Mouse (Mus musculus) brain, embryonic 18.5 days (tissue): Measurements from ENCODE around the gene Col6a1.
"Not testable (repeated sequence)": the region's sequence is repeated elsewhere in the genome, so short reads cannot be mapped to it uniquely, and the experiment has no call there.

Experiments used
- DNase-seq: peaks from one replicate; pipeline ENCODE4 v3.0.0-alpha.2; 2012; ENCODE audit warnings: low read depth, low spot score

Col6a1 gene

DNA sequence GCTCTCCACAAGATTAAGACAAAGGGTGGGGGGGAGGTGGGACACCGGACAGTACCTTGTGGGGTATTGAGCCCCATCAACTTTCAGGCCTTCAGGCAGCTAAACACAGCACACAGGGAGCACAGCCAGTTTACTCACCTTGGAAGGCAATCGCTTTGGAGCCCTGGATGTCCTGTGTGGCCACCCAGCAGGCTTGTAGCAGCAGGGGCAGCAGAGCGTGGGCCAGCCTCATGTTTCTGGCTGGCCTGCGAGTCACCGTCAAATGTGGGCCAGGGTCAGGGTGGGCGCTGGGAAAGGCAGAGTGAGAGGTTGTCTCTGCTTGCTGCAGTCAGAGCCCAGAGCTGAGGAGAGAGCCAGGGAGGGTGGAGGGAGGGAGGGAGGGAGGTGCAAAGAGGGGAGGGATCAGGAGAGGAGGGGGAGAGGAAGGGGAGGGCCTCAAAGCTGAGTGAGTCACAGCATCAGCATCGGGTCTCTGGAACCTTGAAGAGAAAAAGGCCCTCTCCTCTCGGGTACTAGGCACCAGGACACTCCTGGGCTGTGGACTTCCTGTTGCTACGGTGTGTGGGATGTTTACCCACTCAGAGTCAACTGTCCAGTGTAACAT, at the start of gene Col6a1:
TSS of gene Col6a1 (minus strand) at position 487 of the 604 bp plus-strand sequence.
- no peak for DNase-seq

DNA sequence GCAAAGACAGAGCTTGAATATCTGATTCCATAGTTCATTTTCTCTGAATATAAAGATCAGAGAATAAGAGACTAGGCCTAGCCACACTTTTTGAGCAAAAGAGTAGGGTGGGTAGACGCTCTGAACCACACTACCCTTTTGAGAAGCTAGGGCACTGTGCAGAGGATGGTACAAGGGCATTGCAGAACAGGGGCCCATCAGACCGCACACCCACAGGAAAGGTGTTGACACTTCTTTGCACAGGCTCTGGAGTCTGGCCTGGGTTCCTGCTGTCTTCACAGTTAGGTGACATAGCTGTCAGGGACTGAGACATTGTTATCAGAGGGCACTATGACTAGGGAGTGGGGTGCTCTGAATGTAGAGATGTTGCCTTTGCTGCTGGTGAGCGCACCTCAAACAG, 45.7 kb upstream of the Col6a1 start:
- no peak for DNase-seq

DNA sequence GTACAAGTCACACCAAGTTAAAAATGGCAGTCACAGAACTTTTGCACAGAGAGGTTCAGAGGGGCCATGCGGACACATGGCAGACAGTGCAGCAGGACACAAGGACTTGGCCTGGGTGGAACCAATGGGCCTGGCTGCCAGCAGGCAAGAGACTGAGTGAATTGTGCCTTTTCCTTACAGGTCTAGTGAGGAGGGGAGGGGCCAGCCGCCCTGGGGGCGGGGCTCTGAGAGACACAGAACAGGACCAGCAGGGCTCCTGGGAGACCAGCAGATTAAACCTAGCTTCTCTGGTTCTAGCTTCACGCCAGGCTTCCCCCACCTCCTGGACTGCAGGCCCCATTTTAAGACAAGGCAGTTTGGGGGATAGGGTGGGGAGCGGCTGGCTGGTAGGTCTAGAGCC, 45.1 kb upstream of the Col6a1 start:
- no peak for DNase-seq

DNA sequence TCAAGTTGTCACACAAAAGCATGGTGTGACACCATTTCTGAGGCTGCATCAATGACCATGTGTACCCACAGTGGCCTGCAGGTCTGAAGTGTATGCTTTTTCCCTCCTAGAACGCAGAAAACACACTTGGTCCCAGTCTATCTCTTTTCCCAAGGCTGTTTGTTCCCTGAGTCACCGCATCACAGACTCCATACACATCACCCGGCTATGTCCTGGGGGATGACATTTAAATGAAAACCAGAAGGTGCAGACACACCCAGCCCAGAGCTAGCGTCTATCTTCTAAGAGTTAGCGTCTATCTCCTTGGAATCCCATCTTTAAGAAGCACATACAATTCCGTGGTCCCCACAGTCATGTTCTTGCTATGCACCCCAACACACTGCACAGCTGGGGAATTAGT, 43.6 kb upstream of the Col6a1 start:
- no peak for DNase-seq

DNA sequence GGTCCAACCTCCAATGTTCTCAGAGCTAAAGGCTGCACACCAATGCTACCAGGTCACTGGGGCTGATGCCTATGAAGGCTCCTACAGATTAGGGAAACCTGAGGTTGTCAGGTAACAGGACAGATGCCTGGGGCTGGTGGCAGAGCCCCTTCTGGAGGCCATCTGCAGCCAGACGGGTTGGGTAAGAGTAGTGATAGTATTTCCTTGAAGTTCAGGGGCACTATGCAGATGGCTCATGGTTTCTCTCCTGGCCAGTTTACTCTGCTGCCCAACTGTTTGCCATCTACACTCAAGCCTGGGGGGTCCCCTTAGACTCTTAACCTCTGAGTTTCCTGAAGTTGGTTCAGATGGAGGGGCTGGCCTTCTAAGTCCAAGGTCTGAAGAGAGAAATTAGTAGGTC, 40.2 kb upstream of the Col6a1 start:
- no peak for DNase-seq

DNA sequence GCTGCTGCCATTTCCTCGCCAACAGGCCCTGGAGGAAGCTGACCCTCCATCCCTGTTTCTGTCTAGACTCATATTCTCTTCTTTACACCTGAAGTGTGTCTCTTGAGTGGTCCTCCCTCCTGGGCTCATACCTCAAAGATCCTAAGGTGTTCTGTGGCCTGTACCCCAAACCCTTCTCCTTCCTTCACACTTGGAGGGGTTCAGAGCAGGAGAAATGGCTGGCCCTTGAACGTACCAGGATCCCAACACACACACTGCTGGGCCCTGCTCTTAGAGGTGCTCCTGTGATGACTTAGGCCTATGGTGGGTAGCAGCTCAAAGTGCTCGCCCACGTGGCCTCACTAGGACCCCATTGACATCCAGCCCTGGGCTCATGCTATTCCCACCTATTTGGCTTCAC, 39.0 kb upstream of the Col6a1 start:
- DNase-seq = no peak

DNA sequence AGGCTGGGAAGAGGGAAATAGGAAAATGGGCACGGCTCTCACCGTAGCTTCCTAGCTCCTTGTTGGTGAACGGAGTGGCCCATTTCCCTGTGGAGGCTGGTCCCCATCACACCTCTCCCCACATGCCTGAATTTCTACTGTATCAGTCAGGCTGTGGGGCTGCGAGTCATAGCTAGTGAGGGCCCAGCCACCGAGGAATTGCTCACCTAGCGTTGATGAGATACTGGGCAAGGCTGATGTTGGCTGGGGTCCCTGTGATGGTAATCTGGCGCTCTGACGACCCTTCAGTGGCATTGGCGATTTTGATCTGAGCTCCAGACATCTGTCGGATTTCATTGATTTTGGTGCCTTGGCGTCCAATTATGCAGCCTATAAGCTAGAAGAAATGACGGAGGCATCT, 37.0 kb upstream of the Col6a1 start:
- no peak for DNase-seq

DNA sequence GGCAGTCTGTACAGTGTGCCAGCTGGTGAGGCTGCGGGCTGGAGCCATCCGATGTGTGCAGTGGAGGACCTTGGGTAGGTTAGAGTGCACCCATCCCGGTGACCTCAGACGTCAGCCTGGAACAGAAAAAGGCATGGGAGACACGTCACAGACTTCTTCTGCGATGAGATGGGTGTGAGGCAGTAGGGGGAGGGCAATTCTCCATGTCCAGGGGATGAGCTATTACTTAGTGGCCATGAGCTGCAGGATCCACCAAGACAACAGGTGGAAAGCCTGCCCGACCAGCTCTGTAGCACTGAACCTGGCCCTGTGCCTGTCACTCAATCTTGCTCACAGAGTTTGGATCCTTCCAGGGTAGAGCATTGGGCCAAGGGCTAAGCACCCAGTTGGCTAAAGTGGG, 36.4 kb upstream of the Col6a1 start:
- no peak for DNase-seq

DNA sequence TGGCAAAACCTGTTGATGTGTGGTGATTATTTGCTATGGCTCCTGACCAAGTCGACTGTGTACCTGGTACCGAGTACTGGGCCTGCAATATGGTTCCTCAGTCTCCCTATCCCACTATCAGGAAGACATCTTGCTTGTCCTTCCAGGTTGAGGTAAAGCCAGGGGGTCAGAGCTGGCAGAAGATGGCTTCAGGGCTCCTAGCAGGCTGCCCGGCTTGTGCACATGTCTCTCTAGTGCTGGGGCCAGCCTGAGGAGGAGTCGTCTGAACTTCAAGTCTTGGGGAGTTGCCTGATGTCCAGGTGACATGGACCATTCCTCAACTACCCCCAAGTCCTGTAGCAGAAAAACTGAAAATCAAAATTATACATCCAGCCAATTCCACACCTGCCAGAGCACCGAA, 33.9 kb upstream of the Col6a1 start:
- no peak for DNase-seq

DNA sequence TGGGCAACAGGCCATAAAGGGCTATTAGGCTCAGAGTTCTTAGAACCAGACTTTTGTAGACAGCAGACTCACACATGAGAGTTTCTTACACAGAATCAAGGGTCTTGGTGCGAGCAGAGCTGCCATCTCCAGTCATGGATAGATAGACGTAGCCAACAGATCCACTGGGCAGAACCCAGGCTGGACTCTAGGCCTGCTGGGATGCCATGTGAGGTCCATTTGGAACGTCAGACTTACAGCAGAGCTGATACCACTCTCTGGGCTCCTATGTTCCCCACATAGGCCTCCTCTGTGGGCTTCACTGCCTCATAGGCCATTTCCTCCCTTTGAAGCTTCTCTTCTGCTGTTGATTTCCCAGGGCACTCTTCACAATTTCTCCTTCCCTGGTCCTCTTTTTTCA, 27.7 kb upstream of the Col6a1 start:
- no peak for DNase-seq

DNA sequence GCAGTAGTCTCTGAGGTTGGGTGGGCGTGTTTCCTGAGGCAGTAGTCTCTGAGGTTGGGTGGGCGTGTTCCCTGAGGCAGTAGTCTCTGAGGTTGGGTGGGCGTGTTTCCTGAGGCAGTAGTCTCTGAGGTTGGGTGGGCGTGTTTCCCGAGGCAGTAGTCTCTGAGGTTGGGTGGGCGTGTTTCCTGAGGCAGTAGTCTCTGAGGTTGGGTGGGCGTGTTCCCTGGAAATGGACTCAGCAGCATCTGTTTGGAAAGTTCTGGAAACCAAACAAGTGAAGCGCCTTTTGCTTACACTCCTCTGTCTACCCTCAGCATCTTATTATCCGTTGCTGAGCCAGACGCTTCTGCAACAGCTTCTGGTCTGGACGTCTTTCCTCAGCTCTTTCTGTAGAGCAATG, 18.3 kb upstream of the Col6a1 start:
- not testable (repeated sequence) for DNase-seq

DNA sequence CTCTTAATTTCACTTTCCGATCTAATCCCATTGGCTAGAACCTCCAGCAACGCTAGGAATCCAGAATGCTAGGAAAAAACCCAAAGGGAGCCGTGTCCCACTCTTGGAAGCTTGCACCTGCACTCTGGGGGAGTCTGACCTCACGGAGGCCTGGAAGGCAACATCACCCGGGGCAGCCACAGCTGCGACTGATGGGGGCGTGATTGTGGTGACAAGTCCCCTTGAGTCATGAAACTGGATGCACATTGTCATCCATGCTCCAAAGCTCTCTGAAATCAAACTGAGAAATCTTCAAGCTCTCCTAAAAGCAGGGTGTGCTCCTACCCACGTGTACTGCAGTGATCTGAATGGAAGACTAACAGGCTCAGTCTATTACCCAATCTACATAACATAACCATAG, 10.8 kb upstream of the Col6a1 start:
- DNase-seq = no peak

DNA sequence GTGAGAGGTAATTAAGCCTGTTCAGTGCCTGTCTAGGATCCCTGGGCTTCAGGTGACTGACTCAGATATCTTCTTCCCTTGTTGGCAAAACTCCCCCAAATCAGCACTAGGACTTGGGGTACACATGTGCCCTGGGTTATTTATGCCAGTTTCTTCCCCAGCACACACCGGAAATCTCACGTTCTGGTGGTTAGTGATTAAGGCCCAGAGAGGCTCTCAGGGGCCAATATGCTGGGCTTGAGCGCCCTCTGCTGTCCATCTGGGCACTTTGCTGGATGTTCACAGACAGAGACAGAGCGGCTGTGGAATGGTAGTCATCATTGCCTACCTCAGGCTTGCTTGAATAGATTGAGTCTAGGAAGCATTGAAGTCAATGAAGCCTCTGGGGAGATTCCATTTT, 9.0 kb upstream of the Col6a1 start:
- DNase-seq = peak; percentile 20

DNA sequence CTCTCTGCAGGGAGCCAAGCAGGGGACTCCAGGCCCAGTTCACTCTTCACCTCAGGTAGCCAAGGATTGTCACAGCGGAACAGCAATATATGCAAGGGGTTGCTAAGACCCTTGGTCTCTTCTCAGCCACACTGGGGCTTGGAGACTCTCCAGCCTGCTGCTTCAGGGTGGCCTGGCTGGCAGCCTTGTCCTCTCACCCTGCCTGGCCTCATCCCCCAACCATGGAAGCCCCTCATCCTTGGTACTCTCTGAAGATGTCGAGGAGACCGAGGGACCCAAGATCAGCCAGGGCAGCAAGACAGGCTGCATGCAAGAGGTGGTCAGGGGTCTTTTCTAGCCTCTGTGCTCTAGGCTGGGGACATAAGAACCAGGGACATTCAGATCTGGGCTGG, 7.7 kb upstream of the Col6a1 start:
- no peak for DNase-seq

DNA sequence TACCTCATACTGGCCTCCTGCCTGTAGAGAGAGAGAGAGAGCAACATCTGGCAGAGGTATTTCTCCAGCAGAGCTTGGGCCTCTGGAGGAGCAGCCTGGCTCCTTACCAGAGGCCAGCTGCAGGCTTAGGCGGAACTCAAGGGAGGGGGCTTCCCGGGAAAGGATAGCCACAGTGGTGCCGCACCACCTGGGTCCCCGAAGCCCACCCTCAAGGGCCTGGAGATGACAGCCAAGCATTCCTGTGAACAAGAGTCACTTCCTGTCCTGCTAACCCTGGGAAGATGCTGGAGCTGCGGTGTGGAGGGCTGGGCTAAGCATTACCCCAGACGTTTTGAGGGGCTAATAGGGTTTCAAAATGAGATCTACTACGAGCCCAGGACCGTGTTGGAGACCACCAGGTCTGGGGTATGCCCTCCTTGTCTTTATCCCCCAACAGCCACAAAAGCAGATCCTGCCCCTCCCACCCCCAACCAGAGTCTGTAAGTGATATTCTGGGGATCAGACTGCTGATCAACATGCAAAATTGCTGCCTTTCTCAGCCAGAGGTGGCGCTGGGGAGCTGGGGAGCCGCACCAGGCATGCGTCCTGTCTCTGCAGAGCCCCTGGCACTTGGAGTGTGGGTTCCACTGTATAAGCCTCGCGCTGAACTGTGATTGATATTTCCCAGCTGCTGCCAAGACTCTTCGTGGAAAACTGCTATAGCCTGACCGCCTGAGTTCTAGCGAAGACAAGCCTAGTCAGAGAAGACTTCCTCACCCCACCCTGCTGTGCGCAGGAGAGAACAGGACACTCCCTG, 7.1 kb upstream of the Col6a1 start:
- DNase-seq = peak; percentile 18

DNA sequence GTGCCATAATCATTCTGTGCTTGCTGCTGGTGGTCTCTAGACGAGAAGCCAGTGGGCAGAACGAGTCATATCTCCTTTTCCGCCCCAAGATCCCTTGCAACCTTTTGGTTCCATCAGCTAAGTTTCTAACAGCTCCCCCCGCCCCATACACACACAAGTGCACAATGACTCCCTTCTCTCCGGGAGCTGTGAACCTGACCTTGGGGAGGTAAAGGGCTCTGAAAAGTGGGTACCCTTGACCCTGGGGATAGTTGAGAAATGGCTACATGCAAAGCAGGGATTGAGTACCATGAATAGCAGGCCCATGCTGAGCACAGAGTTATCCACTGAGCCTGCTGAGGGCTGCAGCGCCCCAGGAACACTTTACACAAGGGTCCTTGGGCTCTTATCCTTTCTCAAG, 6.4 kb upstream of the Col6a1 start:
- DNase-seq = no peak

DNA sequence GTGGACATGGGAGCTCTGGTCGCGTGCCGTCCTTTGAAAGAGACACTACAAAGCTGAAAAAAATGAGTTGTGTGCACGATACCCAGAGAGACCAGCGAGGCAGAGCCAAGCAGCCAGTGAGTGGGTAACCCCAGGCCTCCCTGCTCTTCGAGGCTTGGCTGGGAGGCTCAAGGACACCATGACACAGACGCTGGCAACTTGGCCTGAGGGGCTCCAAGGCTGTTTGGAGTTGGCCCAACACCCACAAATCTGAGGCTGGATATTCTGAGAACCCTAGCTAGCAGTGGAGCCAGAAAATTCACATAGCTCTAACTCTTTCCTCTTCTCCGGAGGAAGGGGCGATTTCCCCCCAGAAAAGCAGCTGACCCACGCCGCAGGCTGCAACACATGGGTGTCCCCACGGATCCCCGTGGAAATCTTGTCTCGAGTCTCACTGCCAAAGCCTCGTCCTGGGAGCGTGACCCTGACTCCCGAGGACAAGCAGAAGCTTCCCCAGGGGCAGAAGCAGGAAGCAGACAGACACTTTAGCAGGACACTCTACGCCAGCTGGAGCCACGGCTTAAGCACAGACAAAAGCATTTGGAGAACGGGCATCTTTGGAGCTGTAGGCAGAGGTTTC, 5.8 kb upstream of the Col6a1 start:
- no peak for DNase-seq

DNA sequence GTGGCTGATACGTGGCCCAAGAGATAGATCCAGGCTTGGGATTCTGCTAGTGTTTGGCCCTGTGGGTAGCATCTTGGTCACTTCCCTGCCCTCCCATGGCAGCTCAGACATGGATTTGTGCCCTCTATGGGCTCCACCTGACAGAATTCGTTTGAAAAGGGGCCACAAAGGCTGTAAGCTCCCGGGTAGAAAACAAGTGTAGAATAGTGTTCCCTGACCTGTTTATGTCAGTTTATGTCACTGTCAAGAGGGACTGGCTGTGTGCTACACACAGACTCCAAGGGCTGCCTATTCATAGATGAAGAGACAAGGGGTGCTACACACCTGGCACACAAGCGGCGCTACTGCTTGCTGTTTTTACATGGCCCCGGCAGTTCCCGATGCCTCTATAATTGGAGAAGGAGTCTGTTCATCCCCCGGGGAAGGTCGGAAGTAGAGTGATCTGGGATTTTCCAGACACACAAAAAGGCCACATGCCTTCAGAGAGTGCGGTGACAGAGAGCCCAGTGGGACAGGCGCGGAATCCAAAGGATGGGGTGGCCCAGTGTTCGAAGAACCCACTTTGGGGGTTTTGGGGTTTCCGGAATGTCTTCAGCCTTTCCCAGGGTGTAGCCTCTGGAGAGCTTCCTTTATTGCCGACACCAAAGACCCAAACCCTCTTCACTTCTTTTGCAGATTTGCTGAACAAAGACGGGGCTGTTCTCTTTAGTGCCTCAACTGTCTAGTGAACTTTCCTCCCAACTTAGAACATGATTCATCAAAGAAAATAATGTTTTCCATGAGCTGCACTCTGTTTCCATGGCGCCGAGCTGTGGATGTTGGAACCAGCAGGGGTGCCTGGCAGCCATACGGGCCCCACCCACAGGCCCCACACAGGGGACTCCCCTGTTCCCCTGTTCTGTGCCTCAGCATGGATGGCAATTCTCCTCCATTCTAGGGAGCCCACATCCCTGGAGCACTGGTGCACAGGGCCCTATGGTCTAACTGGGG, 4.0 kb upstream of the Col6a1 start:
- DNase-seq = no peak

DNA sequence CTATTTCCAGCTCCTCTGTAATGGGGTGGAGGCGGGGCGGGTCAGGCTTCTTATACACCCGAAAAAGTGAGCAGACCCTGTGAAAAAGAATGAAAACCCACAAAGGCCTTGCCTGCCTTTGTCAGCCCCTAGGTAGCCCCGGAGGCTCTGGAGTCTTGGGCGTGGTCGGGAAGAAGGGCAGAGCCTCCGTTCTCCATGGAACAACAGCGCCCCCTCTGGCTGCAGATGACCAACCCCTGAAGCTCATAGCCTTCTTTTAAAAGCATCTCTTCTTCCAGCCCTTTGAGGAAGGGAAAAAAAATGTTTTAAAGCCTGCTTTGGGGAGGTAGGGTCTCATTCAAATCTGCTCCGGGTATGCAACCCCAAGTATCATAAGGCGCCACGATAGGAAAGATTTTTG, 2.4 kb upstream of the Col6a1 start:
- no peak for DNase-seq

DNA sequence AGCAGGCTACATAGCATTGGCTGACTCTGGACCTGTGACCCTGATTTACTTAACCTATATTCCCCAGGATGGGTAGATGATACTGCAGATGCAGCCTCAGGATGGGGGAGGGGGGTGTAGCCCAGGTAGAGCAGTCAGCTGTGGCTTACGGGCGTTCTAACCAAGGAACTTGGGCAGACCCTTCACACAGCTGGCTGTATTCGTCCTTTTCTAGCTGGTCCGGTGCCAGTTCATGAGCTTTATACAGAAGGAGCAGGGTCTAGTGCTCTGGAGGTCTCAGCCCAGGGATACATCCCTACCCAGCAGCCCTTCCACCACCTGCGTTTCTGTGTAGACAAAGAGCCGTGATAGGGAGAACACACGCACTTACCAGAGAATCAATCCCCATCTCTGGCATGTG, 1.3 kb upstream of the Col6a1 start:
- DNase-seq = no peak

DNA sequence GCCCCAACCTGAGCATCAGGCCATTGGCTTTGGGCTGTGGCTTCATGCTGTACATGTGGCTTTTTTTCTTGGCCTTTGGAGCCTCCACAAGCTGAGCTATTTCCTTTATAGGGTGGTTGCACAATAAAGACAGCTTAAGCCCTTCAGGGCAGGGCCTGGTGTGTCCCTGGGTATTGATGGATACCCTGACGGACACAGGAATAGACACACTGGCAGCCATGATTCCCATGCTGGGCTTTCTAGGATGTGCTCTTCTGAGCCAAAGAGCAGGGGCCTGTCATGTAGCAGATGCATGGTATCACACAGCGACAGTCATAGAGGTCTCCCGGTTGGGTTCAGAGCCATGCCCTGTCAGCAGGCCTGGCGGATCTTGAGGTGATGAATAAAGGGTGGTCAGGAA, 898 bp upstream of the Col6a1 start:
- DNase-seq = no peak

DNA sequence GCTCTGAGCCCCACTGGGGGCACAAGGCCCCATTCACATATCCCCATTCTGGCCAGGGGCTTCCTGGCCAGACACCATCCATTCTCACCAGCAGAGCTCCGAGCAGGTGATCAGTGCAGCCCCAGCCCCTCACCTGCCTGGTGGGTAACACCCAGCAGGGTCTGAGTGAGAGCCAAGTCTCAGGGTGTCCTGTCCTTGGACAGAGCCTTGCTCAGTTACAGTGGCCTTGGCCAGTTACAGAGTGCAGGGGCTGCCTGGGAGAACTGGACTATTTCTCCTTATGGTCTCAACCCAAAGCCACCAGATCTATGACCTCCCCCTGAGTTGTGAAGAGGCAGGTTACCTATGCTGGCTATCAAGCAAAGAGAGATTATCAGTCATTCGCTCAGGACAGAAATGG, 871 bp downstream of the Col6a1 start:
- DNase-seq = no peak
